Mouse (Mus musculus) retina, adult 2 months (tissue): ENCODE measurements around the gene Gm1043.

Experiments used
- DNase-seq: peaks from one replicate; pipeline ENCODE4 v3.0.0-alpha.2; 2012; ENCODE audit warnings: low read depth, low spot score

Gm1043 gene

DNA sequence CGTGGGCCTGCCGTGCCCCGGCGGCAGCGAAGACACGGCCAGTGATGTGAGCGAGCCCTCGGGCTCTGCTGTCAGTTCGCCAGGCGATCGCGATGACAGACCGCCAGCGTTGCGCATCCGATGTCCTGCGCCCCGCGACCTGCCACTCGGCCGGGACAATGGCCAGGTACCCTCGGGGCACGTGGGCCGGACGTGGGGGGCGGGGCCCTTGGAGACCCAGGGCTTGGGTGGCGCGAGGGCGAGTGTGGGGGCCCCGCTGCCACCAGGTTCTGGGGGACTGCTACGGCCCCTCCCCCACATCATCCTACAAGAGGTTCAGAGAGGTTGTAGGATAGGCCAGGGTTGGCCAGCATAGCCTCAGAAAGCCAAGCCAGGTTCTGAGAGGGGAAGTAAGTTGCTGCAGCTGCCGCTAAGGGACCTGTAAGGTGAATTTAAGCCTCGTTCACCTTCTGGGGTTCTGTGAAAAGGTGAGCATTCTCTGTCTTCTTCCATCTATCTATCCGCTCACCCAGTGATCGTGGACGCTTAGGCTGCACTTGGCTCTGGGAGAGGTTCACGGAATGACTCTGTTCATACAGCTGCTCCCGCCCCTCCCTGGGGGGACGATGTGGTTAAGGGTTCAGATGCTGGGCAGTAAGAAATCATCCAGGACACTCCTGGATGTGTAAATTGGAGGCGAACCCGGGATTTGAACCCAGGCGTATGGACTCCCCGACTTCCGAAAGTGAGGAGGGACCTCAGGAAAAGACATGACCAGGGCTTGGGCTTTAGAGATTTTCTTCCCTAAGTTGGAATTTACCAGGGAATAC is 157.4 kb downstream of the Gm1043 start:
- DNase-seq = no peak

DNA sequence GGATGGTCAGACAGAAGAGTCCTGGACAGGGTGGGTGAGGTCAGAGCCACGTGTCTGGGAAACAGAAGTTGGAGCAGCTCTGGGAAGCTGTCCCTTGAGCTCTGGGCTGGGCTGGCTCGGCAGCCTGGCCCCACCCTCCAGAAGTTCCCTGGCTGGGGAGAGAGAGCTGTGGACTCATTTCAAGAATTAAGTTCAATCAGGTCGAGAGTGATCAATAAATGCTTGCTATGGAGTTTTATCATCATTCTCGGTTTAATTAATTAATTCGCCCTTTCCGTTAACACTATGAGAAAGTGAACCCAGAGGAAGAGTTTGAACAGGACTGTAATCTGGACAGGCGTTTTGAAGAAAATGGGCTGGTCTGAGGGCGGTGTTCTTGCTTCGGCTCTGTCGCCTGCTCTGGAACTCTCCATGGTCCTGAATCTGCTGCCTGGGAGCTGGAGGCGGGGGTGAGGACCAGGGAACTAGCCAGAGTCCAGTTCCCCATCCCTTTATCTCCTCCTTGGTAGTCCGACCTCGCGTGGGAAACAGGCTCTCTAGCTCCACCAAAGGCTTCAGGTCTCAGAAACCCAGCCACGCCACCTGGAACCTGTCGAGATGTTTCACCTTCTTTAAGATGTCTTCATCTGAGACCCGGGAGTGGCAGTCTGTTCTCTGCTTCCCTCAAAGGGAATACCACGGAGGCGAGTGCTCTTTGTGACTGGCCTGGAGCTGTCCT is 158.2 kb downstream of the Gm1043 start:
- no peak for DNase-seq

DNA sequence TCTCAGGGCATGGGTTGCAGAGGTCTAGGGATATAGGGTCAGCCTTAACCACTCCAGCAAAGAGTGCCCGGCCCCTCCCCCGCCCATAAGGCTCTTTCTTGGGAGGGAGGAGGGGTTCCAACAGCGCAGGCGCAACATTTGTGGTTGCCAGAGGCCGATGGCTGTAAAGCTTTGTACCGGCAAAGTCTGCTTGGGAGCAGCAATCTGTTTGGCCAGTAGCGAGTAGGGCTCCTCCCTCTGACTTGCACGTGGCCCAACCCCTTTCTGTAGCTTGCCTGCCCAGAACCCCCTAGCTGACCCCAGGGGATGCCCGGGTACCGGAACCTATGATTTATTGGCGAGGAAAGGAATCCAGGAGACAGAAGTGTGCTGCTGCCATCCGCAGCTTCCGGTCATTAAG is 159.0 kb downstream of the Gm1043 start:
- DNase-seq = peak; percentile 48

DNA sequence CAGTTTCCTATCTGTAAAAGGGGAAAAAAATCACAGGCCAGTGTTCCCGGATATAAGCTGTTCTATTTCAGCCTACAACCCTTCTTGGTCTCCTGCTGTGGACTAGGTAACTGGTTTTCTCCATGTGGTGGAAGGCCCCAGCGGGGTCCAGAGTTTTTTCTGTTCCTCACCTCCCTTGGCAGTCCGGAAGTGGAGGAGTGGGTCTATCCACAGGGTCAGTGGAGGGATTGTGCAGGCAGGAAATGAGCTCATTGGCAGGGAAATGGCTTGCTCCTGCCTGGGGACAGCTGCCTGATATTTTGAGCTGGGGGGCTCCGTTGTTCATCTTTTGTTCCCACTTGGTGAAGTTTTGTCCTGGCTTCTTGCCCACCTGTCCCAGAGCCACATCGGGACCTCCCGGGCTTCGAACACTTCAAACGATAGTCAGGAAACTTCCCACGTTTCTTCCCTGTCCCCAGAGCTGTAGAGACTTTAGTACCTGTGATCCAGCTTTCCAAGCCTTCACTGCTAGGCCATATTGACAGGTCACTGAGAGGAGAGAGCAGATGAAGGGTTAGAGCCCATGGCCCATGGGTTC is 159.6 kb downstream of the Gm1043 start:
- no peak for DNase-seq

DNA sequence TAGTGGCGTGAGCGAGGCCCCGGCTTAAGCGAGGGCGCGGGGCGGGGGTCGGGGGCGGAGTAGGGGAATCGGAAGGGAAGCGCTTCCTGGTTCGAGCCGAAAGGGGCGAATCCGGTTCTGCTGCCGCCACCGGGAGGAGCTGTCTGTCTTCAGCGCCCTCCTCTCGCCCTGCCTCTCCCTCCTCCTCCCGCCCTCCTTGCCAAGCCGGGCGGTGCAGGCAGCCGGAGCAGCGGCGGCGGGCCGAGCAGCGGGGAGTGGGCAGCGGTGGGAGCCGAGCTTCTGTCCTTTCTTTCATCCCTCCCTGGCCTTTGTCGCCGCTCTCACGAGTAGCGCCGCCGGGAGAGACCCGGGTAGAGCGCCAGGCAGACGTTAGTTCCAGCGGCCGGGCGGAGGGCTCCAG is 160.5 kb downstream of the Gm1043 start:
- no peak for DNase-seq

DNA sequence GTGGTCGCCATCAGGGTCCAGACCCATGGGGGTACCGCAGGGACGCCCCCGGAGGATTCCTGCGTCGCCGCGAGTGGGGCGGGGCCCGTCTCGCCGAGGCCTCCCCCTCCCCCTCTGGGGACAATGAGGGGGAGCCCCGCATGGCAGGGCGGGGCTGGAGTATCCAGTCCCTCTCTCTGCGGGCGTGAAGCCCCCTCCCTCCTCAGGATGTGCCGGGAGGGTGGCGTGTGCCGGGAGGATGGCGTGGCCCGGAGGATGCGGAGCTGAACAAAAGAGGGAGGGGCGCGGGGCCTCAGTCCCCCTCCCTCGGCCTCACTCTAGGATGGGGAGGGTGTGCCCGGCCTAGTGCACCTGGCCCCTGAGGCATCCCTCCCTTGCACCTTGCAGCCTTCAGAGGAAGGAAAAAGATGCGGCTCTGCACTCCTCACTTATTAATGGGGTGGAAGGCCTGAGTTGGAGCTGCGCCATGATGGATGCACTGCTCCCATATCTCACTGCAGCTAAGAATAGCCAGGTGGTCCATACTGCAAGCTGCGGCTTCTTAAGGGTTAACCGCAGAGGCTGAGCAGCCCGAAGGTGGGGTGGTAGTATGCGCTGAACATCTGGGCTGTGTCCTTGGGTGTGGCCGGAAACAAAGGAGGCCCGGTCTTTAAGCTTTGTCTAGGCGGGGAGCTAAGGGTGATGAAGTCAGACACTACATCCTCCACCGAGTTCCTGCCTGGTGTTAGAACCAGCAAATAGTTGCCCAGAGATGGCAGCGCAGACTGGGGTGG is 161.2 kb downstream of the Gm1043 start:
- no peak for DNase-seq

DNA sequence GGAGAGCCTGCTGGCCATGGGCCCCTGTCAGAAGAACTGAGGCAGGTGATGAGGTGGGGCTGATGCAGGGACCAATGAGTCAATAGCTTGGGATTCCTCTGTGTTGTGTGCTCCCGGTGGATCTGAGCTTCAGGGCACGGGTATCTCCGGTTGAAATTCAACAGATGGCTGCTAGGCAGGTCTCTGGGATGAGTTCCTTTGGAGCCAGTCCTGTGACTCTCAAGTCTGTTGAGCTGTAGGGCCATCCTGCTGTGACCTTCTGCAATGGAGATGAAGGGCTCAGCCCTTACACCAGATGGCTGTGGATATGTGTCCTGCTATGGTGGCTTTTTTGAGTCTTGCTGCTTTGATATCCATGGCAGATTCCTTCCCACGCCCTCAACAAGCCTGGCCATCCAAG is 162.3 kb downstream of the Gm1043 start:
- DNase-seq = no peak

DNA sequence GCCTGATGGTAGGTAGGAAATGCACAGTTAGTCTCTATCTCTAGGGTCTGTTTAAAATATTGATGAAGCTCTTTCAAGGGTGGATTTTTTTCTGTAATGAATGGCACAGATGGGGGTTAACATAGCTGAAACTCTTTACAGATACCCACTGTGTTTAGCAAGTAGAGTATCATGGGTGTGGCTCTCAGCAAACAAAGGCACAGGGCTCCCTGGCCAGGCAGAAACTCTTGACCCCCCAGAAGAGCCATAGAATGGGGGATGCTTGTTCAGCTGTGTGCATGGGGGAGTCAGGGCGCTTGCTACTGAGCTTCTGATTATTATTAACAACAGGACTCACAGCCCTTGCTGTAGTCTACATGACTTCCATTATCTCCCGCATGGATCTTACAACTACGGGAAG is 163.7 kb downstream of the Gm1043 start:
- DNase-seq = no peak

DNA sequence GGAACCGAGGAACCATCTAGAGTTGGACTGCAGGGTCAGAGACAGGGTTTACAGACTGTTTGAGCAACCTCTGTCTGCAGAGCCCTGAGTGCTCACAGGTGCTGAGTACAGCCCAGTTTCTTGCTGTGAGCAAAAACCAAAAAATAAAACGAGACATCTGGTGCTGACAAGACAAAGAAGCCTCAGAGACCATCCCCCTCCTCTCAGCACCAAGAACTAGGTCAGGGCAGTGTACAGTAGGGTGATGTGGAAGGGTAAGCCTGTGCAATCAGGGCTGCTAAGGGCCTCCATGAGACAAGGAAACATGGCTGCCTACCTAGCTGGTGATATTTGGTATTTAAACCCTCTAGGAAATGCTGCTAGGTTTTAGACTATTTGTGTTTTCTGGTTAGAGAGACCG is 166.4 kb downstream of the Gm1043 start:
- no peak for DNase-seq

DNA sequence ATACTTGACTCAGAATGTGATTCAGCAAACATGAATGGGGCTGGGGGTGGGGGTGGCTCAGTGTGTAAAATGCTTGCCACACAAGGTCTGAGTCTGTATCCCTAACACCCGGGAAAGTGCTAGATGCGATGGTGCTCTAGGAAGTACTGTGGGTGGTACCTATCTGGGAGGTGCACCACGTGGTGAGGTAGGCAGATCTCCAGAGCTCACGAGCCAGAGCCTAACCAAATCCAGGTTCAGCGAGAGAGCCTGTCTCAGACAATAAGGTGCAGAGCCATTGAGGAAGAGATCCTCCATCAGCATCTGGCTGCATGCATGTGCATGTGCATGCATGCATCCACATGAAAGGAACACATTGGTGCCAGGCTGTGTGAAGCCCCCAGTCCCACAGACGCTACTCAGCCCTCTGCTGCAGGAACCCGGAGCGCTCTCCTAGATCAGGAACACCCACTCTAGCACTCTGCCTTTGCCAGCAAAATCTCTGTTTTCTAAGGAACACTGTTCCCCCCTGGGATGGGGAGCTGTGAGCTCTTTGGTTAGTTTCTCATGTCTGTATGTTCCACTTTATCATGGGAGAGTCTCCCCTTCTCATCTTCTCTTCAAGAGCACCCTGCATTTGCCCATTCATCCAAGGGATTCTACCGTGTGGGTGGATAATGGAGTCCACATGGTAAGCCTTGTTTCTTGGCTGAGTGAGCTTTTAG is 167.1 kb downstream of the Gm1043 start:
- DNase-seq = no peak

DNA sequence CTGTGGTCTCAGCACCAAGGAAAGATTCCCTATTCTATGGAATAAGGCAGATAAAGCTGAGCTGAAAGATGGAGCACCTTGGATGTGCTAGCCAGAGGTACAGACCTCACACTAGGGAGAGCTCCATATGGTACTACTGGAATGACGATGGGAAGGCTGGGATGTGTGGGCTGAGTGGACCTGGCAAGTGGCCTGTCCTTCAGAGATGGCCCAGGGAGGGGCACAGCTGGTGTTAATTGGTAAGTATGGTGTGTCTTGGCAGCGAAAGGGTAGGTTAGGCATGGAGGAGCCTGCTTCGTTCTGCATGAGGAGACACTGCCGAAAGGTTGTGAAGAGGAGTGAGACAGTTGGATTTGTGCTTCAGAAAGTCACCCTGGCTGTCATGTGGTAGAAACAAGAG is 169.4 kb downstream of the Gm1043 start:
- no peak for DNase-seq

DNA sequence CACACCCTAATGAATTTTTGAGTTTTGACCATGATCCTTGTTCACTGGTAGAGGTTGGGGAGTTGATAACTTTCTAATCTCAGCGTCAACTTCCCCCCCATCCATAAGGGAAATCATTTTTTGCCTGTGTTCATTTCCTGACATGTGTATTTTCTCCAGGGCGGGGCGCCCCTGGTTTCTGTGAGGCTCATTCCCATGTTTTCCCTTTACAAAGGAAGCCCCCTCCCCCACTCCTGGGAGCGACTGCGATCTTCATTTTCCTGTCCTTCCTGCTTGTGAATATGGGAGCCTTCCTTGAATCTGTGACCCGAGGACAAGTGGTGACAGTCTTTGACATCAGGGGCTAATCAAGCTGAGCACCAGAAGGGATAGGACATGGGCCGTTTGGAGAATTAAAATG is 171.7 kb downstream of the Gm1043 start:
- no peak for DNase-seq

DNA sequence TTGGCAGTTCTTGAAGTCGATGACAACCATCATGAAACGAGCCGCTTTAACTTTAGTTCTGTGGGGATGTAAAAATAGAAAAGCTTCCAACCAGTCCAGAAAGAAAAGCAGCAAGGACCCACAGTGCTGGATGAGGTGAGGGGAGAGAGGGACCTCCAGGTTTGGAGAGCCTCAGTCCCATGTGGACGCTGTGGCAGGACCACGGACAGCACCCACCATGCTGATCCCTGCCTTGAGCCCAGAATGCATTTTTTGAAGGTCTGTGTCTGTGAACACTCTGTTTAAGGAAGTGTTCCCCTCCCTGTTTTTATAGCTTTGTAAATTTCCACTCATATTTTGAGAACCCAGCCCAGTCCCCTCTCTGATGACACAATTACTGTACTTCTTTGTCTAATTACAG is 172.1 kb downstream of the Gm1043 start:
- no peak for DNase-seq

DNA sequence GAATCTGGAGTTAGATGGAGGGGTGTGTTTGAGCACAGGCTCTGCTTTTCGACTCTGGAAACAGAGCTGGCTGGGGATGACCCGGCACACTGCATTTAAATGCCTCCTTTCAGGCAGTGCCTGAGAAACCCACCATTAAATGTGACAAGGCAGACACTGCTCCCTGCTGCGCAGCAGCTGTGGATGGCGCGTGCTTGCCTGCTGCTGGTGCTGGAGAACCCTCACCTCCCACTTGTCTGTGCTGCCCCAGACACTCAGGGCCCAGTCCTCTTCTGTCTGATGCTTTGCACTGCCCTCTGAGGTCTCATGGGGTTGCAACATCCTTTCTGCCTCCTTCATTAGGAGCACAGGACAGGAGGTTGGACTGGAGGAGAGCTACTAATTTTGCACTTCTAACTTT is 176.6 kb downstream of the Gm1043 start:
- DNase-seq = no peak

DNA sequence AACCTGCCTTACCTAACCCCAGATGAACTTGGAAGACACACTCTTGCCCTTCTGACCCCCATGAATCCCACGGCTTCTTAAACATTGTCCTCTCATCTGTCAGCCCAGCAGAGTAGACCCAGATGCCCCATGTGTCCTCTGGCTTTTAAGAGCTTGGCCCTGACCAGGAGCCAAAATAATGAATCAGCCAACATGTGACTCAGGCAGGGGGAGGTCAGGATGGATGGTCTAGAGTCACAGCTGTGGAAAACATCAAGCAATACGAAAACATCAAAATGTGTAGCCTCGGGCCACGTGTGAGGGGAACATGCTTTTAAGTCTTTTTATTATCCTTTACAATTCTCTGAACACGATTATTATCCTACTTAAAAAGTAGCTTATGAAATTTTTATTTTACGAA is 178.6 kb downstream of the Gm1043 start:
- DNase-seq = no peak
